Mouse (Mus musculus): ENCODE measurements around the gene Grin1.
A peak's percentile ranks its signal among the peaks of the same experiment; 100 is the strongest.
"Not testable (repeated sequence)": the region's sequence is repeated elsewhere in the genome, so short reads cannot be mapped to it uniquely, and the experiment has no call there.

The Grin1 gene

GRCm38 (mm10) chr2:25286837-25287636 is 31.9 kb downstream of the Grin1 start:
- no peak for DNase-seq (ENCODE audit: low spot score in 2 of 2)

- no peak for DNase-seq (ENCODE audit: low spot score in 2 of 2)
Measured at GRCm38 (mm10) chr2:25286314-25286713, 32.7 kb downstream of the Grin1 start.

GRCm38 (mm10) chr2:25285551-25285950 is 33.4 kb downstream of the Grin1 start:
- no peak for DNase-seq (ENCODE audit: low spot score in 2 of 2)

GRCm38 (mm10) chr2:25278928-25279882 is 39.8 kb downstream of the Grin1 start:
- peak; percentile 85 to 94 for DNase-seq (ENCODE audit: low spot score in 2 of 2)

GRCm38 (mm10) chr2:25273010-25273409 is 46.0 kb downstream of the Grin1 start:
- DNase-seq (ENCODE audit: low spot score in 2 of 2), result no peak

- DNase-seq (ENCODE audit: low spot score in 2 of 2), result no peak
Measured at GRCm38 (mm10) chr2:25272515-25272914, 46.5 kb downstream of the Grin1 start.

- DNase-seq (ENCODE audit: low spot score in 2 of 2), result peak; percentile 98 to 99
Measured at GRCm38 (mm10) chr2:25271827-25272511, 47.0 kb downstream of the Grin1 start, which contains the start of the genes Ssna1 and Anapc2. Gene Ssna1 (minus strand): TSS chr2:25272438. Gene Anapc2 (plus strand): TSS chr2:25272478.

- no peak for DNase-seq (ENCODE audit: low spot score in 2 of 2)
Measured at GRCm38 (mm10) chr2:25267746-25268309, 51.2 kb downstream of the Grin1 start.

GRCm38 (mm10) chr2:25267241-25267640 is 51.7 kb downstream of the Grin1 start:
- no peak for DNase-seq (ENCODE audit: low spot score in 2 of 2)

- DNase-seq (ENCODE audit: low spot score in 2 of 2), result no peak
Measured at GRCm38 (mm10) chr2:25266720-25267119, 52.3 kb downstream of the Grin1 start.

GRCm38 (mm10) chr2:25265897-25266656 is 52.9 kb downstream of the Grin1 start:
- no peak for DNase-seq (ENCODE audit: low spot score in 2 of 2)

- no peak for DNase-seq (ENCODE audit: low spot score in 2 of 2)
Measured at GRCm38 (mm10) chr2:25264851-25265250, 54.1 kb downstream of the Grin1 start.

GRCm38 (mm10) chr2:25264286-25264660 is 54.7 kb downstream of the Grin1 start:
- DNase-seq (ENCODE audit: low spot score in 2 of 2), result no peak

GRCm38 (mm10) chr2:25263623-25264285 is 55.2 kb downstream of the Grin1 start:
- no peak for DNase-seq (ENCODE audit: low spot score in 2 of 2)

GRCm38 (mm10) chr2:25262795-25263622 is 56.0 kb downstream of the Grin1 start:
- DNase-seq (ENCODE audit: low spot score in 2 of 2), result peak; percentile 59 to 81

GRCm38 (mm10) chr2:25262291-25262767 is 56.7 kb downstream of the Grin1 start, which contains the start of gene Tprn:
Gene Tprn (plus strand): TSS chr2:25262618.
- peak; percentile 96 for DNase-seq (ENCODE audit: low spot score in 2 of 2)

- DNase-seq (ENCODE audit: low spot score in 2 of 2), result no peak
Measured at GRCm38 (mm10) chr2:25261870-25262269, 57.1 kb downstream of the Grin1 start.

GRCm38 (mm10) chr2:25258887-25259286 is 60.1 kb downstream of the Grin1 start:
- no peak for DNase-seq (ENCODE audit: low spot score in 2 of 2)

GRCm38 (mm10) chr2:25257250-25257649 is 61.7 kb downstream of the Grin1 start:
- DNase-seq (ENCODE audit: low spot score in 2 of 2), result not testable (repeated sequence)
